ENCODE assay signal across 8 mouse cellular contexts in genomic region chr1:98094811-98095245, GRCm38 (mm10). TPM values are rescaled to one million over a fixed set of nuclear protein-coding genes. Genes with fewer than 3 reads are reported as not detected.
DNase-seq lines count a peak whose midpoint lies in the region; ATAC-seq lines count a peak whose summit lies in the region.

No protein-coding gene starts in this region.

- H3K27me3 ChIP-seq in forebrain, embryonic 13.5 days, result no peaks in the 10 kb centered on the region
- H3K27me3 ChIP-seq in liver, embryonic 15.5 days, result peaks cover 30% of the 10 kb centered on the region
- no peaks in the 10 kb centered on the region for H3K27me3 ChIP-seq in neural tube, embryonic 14.5 days (ENCODE audit: control insufficient read depth, insufficient read depth, low read length)

- H3K36me3 ChIP-seq in forebrain, embryonic 13.5 days (ENCODE audit: poor library complexity, severe bottlenecking), result no peaks in the 10 kb centered on the region
- no peaks in the 10 kb centered on the region for H3K36me3 ChIP-seq in liver, embryonic 15.5 days (replicated peaks)
- H3K36me3 ChIP-seq in neural tube, embryonic 14.5 days (ENCODE audit: control insufficient read depth, insufficient read depth, low read length), result no peaks in the 10 kb centered on the region

- peaks cover 14% of the 10 kb centered on the region for H3K4me1 ChIP-seq in forebrain, embryonic 13.5 days
- H3K4me1 ChIP-seq in liver, embryonic 15.5 days (replicated peaks), result peaks cover 9% of the 10 kb centered on the region
- H3K4me1 ChIP-seq in neural tube, embryonic 14.5 days (ENCODE audit: control insufficient read depth, insufficient read depth, low read length), result 0 out of 2 replicates have a peak, but pooled peaks cover 3% of the 10 kb centered on the region

- H3K4me3 ChIP-seq in forebrain, embryonic 13.5 days, result peak overlapping the region; percentile 73
- H3K4me3 ChIP-seq in liver, embryonic 15.5 days (replicated peaks), result peak overlapping the region; percentile 65
- peak overlapping the region; percentile 75 for H3K4me3 ChIP-seq in neural tube, embryonic 14.5 days (ENCODE audit: low read depth, low read length)

- H3K9ac ChIP-seq in forebrain, embryonic 13.5 days, result peak overlapping the region; percentile 83
- peak overlapping the region; percentile 54 for H3K9ac ChIP-seq in liver, embryonic 15.5 days
- peak overlapping the region; percentile 83 for H3K9ac ChIP-seq in neural tube, embryonic 14.5 days (replicated peaks; ENCODE audit: low read depth, low read length)

- H3K4me2 ChIP-seq in forebrain, embryonic 13.5 days, result peak overlapping the region; percentile 77
- H3K4me2 ChIP-seq in liver, embryonic 15.5 days, result peak overlapping the region; percentile 81
- peak overlapping the region; percentile 81 for H3K4me2 ChIP-seq in neural tube, embryonic 14.5 days (ENCODE audit: low read depth, low read length)

- WGBS in forebrain, embryonic 13.5 days, result under 1% methylated on average over 20 of the region's 20 CpGs
- WGBS in liver, embryonic 15.5 days (ENCODE audit: insufficient replicate concordance), result under 1% methylated on average over 20 of the region's 20 CpGs
- under 1% methylated on average over 20 of the region's 20 CpGs for WGBS in neural tube, embryonic 14.5 days

- ATAC-seq in forebrain, embryonic 13.5 days, result peak; percentile 64
- ATAC-seq in liver, embryonic 15.5 days (ENCODE audit: insufficient read depth), result peak; percentile 21; the same call in 1 of the 2 replicates
- peak; percentile 69 for ATAC-seq in neural tube, embryonic 14.5 days (ENCODE audit: low read depth)
- ATAC-seq in erythroid progenitor cell, adult 5-6 weeks (replicated peaks; ENCODE audit: low FRiP score, poor library complexity, severe bottlenecking), result no peak

- H3K9me3 ChIP-seq in forebrain, embryonic 13.5 days (replicated peaks), result no peaks in the 10 kb centered on the region
- H3K9me3 ChIP-seq in liver, embryonic 15.5 days (replicated peaks), result no peaks in the 10 kb centered on the region
- no peaks in the 10 kb centered on the region for H3K9me3 ChIP-seq in neural tube, embryonic 14.5 days (ENCODE audit: control insufficient read depth, low read length)

- peak overlapping the region; percentile 79 for H3K27ac ChIP-seq in forebrain, embryonic 13.5 days
- 0 out of 2 replicates have a peak overlapping the region, but pooled peaks have one; percentile 6 for H3K27ac ChIP-seq in liver, embryonic 15.5 days (replicated peaks)
- H3K27ac ChIP-seq in neural tube, embryonic 14.5 days (ENCODE audit: low read depth, low read length), result peak overlapping the region; percentile 77

- DNase-seq in ovary, adult 18-20 months (ENCODE audit: low spot score), result peak; percentile 7
- no peak for DNase-seq in ovary, postnatal 36 days (ENCODE audit: low spot score)
- peak; percentile 30 for DNase-seq in adrenal gland, adult 8-10 months
- peak; percentile 12 for DNase-seq in induced T-regulatory cell, adult 2 months (ENCODE audit: low read depth)

RNA-seq across cellular contexts. Expression of gene Pam, which starts 0.6 kb away (rescaled TPM):
- total RNA-seq in adrenal gland, adult 8-10 months (2022), result 100 to 1,000 TPM; 360 to 563 (median 476) TPM
- 39.1 and 49.8 TPM in 2 replicates for polyA plus RNA-seq in forebrain, embryonic 13.5 days (2015; fragmentation: Nextera tagmentation; extraction: Ambion mirVana)
- 7.1 and 7.5 TPM in 2 replicates for polyA plus RNA-seq in liver, embryonic 15.5 days (2015; fragmentation: Nextera tagmentation; extraction: Ambion mirVana)
- polyA plus RNA-seq in neural tube, embryonic 14.5 days (2014; fragmentation: Nextera tagmentation; extraction: Ambion mirVana), result 42.6 and 51.5 TPM in 2 replicates
- 0.42 and 6.5 TPM in 2 replicates for total RNA-seq in erythroid progenitor cell, adult 5-6 weeks (2015; ENCODE audit: low replicate concordance)
- 17.2 TPM in 1 of 2 replicates, not detected in the other for total RNA-seq in erythroid progenitor cell, adult 5-6 weeks (2017; ENCODE audit: low replicate concordance)

Comparison
In these comparisons a context has a peak if more than half of its experiments do, and no peak if none do; other contexts are left out.
1. H3K27ac ChIP-seq: peak in every context shown above with its lines; median percentile 79 in forebrain, embryonic 13.5 days; 77 in neural tube, embryonic 14.5 days; 6 in liver, embryonic 15.5 days.